Mouse (Mus musculus) cerebellum, adult 2 months (tissue): ENCODE measurements at regions not wholly inside any gene's neighbourhood (a gene's known extent, or its start where the extent isn't known, plus 50 kb on each side); places are given as distances from the start of the nearest gene placed in this dataset.

ENCODE experiments used
- CTCF ChIP-seq: fragments of 200-500 bp; IDR thresholded peaks from 2 replicates; pipeline ENCODE4 v1.5.1; 2011; ENCODE audit warnings: low read depth, mild to moderate bottlenecking, control low read depth, low read length, moderate library complexity, borderline replicate concordance; ENCODE audit not compliant: insufficient read depth
- POLR2A ChIP-seq: fragments of 200-500 bp; IDR thresholded peaks from 2 replicates; pipeline ENCODE4 v1.6.1; 2011; ENCODE audit warnings: low read length, control low read depth, borderline replicate concordance; ENCODE audit not compliant: insufficient read depth

DNA sequence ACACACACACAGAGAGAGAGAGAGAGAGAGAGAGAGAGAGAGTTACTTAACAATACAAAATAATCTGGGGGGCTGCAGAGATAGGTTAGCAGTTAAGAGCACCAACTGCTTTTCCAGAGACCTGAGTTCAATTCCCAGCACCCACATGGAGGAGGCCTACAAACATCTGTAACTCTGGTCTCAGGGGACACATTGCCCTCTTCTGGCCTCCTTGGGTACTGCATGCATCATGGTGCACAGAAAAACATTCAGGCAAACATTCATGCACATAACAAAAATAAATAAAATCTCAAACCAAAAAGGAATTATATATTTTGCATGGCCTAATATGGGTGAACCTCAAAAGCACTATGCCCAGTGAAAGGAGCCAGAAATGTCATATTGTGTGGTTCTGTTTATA is 161.6 kb downstream of the Kit start:
- TF ChIP-seq POLR2A (no peak), CTCF (no peak)
